Mouse (Mus musculus) MEL (cell line): ENCODE results near the gene Rpl39.

Experiments used
- BHLHE40 ChIP-seq: IDR thresholded peaks from 2 replicates; pipeline ENCODE4 v1.6.1; 2012; ENCODE audit warnings: low read depth, mild to moderate bottlenecking, inconsistent platforms, low read length, improper control_type of control experiment, borderline replicate concordance
- CTCF ChIP-seq, 3 experiments: IDR thresholded peaks in 2 of 3; conservative IDR thresholded peaks in 1 of 3; 2 replicates each; pipeline ENCODE4 v1.5.1; 2011 to 2012; ENCODE audit warnings: low read length in 3 of 3, low read depth in 2 of 3, mild to moderate bottlenecking in 2 of 3, improper control_type of control experiment in 1 of 3, inconsistent platforms in 1 of 3, mixed read lengths in 1 of 3, moderate library complexity in 1 of 3; ENCODE audit not compliant: control insufficient read depth in 1 of 3, insufficient read depth in 1 of 3, poor library complexity in 1 of 3, severe bottlenecking in 1 of 3
- EP300 ChIP-seq, 2 experiments: IDR thresholded peaks; 2 replicates each; pipeline ENCODE4 v1.6.1; 2011; ENCODE audit warnings: improper control_type of control experiment in 2 of 2, low read length in 2 of 2, low read depth in 1 of 2, mild to moderate bottlenecking in 1 of 2
- MAZ ChIP-seq: IDR thresholded peaks from 2 replicates; pipeline ENCODE4 v1.6.1; 2012; ENCODE audit warnings: low read depth, mild to moderate bottlenecking, inconsistent platforms, low read length, improper control_type of control experiment
- POLR2A ChIP-seq, 2 experiments: IDR thresholded peaks; 2 replicates each; pipeline ENCODE4 v1.6.1; 2011 to 2012; ENCODE audit warnings: low read length in 2 of 2, mild to moderate bottlenecking in 2 of 2, control low read depth in 1 of 2, improper control_type of control experiment in 1 of 2, low read depth in 1 of 2, moderate library complexity in 1 of 2; ENCODE audit not compliant: control insufficient read depth in 1 of 2, insufficient read depth in 1 of 2, poor library complexity in 1 of 2
- SMC3 ChIP-seq: IDR thresholded peaks from 2 replicates; pipeline ENCODE4 v1.6.1; 2011; ENCODE audit warnings: low read depth, low read length, improper control_type of control experiment
- ZNF384 ChIP-seq: IDR thresholded peaks from 2 replicates; pipeline ENCODE4 v1.6.1; 2012; ENCODE audit warnings: low read depth, mild to moderate bottlenecking, inconsistent platforms, low read length, improper control_type of control experiment

DNA sequence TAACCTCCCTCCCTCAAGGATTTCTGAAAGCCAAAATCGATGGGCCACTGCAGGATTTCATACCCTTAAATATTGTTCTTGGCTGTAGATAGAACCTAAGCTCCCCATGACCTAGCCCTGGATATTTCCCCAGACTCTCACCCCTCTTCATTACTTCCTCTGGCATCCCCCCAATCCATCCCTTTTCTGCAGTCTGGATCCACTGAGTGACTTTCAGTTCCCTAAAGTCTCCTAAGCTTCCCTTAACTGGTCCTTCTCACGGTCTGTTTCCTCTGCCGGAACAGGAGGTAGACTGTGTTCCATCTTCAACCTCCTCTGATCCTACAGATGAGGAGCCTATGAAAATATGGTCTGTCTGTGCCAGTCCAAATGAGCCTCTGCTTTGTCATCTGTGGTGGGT, 17.9 kb downstream of the Rpl39 start:
- TF ChIP-seq CTCF (IDR thresholded peaks at IDR 0.05 in 2 of 3, conservative IDR thresholded peaks at IDR 0.05 in 1 of 3; ENCODE audit: control insufficient read depth in 1 of 3, insufficient read depth in 1 of 3, low read depth in 2 of 3, low read length in 3 of 3, poor library complexity in 1 of 3, severe bottlenecking in 1 of 3), result no peak
- TF ChIP-seq BHLHE40, result no peak
- no peak for TF ChIP-seq POLR2A (IDR thresholded peaks at IDR 0.05; ENCODE audit: control insufficient read depth in 1 of 2, insufficient read depth in 1 of 2, low read depth in 1 of 2, low read length in 2 of 2, poor library complexity in 1 of 2)
- TF ChIP-seq EP300 (IDR thresholded peaks at IDR 0.05; ENCODE audit: low read depth in 1 of 2, low read length in 2 of 2), result no peak
- TF ChIP-seq MAZ, result no peak
- no peak for TF ChIP-seq ZNF384
- no peak for TF ChIP-seq SMC3
